Mouse (Mus musculus) kidney, embryonic 14.5 days (tissue): Measurements from ENCODE around the gene Fhit. TPM values are rescaled to one million over a fixed set of nuclear protein-coding genes. Genes with fewer than 3 reads are reported as not detected.

Experiments used
- ATAC-seq: fragments of 200-750 bp; cut with Nextera tagmentation; 2 replicates; pipeline ENCODE4 v1.8.0; 2017; ENCODE audit warnings: moderate number of reproducible peaks, mild to moderate bottlenecking, moderate TSS enrichment, moderate library complexity; ENCODE audit not compliant: low FRiP score, low TSS enrichment
- H3K27ac ChIP-seq: fragments of 300-500 bp; sonication (generic); 2 replicates; pipeline ENCODE4 v1.5.1; 2014; ENCODE audit warnings: low read depth, mild to moderate bottlenecking, low read length, moderate library complexity, mixed read lengths
- H3K27me3 ChIP-seq: fragments of 300-500 bp; sonication (generic); 2 replicates; pipeline ENCODE4 v1.6.1; 2014; ENCODE audit warnings: mild to moderate bottlenecking, low read length; ENCODE audit not compliant: control insufficient read depth, insufficient read depth
- H3K36me3 ChIP-seq: fragments of 300-500 bp; sonication (generic); 2 replicates; pipeline ENCODE4 v1.6.1; 2014; ENCODE audit warnings: low read length, mixed read lengths; ENCODE audit not compliant: control insufficient read depth, insufficient read depth
- H3K4me1 ChIP-seq: fragments of 300-500 bp; sonication (generic); 2 replicates; pipeline ENCODE4 v1.6.1; 2014; ENCODE audit warnings: low read length, mixed read lengths; ENCODE audit not compliant: control insufficient read depth, insufficient read depth
- H3K4me2 ChIP-seq: fragments of 300-500 bp; sonication (generic); replicated peaks from 2 replicates; pipeline ENCODE4 v1.6.1; 2014; ENCODE audit warnings: low read depth, mild to moderate bottlenecking, low read length
- H3K4me3 ChIP-seq: fragments of 300-500 bp; sonication (generic); 2 replicates; pipeline ENCODE4 v1.5.1; 2014; ENCODE audit warnings: mild to moderate bottlenecking, low read length
- H3K9ac ChIP-seq: fragments of 300-500 bp; sonication (generic); 2 replicates; pipeline ENCODE4 v1.6.1; 2014; ENCODE audit warnings: low read depth, mild to moderate bottlenecking, low read length, moderate library complexity
- H3K9me3 ChIP-seq: fragments of 300-500 bp; sonication (generic); 2 replicates; pipeline ENCODE4 v1.6.1; 2016; ENCODE audit warnings: low read length; ENCODE audit not compliant: control insufficient read depth
- WGBS: fragments of 180-500 bp; shearing (Covaris S2); extraction: QIAGEN DNeasy Blood & Tissue Kit; methylation state at CpG from one replicate; pipeline ENCODE4 v1.1.7; 2014; 5-methylcytosine and 5-hydroxymethylcytosine counted together
- polyA plus RNA-seq: library from polyadenylated mRNA; unstranded; fragments of >200 nt; fragmentation: Nextera tagmentation; extraction: Ambion mirVana; gene quantifications from 2 replicates; pipeline ENCODE4 v1.2.1, GENCODE M21; 2014

Gene Fhit
- polyA plus RNA-seq, 1 experiment from 2014 or later = 7.0 TPM

DNA sequence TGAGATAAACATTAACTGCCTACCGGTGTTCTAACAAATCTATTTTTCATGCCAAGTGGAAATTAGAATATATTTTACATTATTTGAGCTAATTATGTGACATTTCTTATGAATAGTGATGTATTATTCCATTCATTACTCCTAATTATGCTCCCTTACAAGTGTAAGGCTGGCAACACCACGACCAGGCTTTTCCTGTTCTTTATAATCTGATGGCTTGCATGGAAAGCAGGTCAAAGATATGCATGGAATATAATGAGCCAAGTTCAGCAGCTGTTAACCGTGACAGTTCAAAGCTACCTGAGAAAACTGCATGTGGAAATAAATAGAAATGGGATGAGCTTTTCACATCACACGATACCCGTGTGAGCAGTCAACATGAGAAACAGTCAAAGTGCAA lies 746.8 kb downstream of the Fhit start:
- no peaks in the 10 kb centered on the region for H3K36me3 ChIP-seq
- 80% methylated on average over 5 of the region's 5 CpGs for WGBS
- no peak for ATAC-seq

DNA sequence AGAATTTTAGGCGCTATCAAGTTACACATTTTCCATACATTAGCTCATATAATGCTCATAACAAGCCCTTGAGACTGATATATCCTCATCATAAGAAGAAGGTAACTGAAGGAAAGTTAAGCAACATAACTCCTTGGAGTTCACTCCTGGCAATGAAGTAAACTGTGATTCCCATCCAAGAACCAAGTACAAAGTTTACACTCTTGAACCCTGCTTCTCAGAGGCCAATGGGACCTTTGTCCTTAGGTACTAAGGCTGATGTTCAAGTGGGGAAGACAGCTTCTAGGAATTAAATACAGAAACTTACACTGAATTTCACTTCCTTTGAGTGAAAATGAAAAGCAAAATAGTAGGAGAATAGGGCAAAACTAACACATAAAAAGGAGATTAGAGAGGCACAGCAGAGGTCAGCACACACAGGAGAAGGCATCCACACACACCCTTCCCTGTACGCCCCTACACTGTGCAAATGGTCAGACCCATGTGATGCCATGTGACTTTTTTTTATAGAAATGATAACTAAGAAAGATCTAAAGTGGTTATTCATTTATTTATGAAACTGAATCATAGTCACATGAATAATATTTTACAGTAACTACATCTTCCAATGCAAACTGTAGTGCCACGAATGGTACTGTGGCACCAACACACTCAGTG lies 752.4 kb downstream of the Fhit start:
- no peak for ATAC-seq
- Histone ChIP-seq H3K4me1 (no peaks in the 10 kb centered on the region), H3K4me3 (no peak overlapping the region), H3K9me3 (no peaks in the 10 kb centered on the region), H3K27ac (no peak overlapping the region), H3K9ac (no peak overlapping the region), H3K4me2 (no peak overlapping the region), H3K36me3 (no peaks in the 10 kb centered on the region), H3K27me3 (no peaks in the 10 kb centered on the region)
- WGBS = 96% methylated on average over 3 of the region's 3 CpGs

More for the DNA sequence above, 746.8 kb downstream of the Fhit start:
- Histone ChIP-seq H3K4me3 (no peak overlapping the region), H3K27ac (no peak overlapping the region), H3K4me1 (no peaks in the 10 kb centered on the region), H3K27me3 (no peaks in the 10 kb centered on the region), H3K9ac (no peak overlapping the region), H3K4me2 (no peak overlapping the region), H3K9me3 (no peaks in the 10 kb centered on the region)

DNA sequence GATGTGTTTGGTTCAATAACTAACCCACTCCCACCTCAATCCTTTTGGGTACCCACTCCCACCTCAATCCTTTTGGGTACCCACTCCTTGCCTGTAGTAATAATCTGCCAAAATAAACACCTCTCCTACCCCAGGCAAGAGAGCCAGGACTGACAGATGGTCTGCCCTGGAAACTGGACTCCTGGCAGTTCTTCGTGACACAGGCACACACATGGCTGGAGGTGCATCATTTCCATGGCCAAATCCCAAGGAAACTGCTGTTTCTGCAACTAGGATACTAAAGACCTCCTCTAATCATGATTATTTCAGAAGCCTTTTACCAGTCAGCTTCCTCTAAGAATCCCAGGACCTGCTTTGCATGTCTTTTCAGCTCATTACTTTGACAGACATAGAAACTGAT lies 756.5 kb downstream of the Fhit start:
- no peaks in the 10 kb centered on the region for H3K36me3 ChIP-seq
- no peaks in the 10 kb centered on the region for H3K9me3 ChIP-seq
- no peak overlapping the region for H3K9ac ChIP-seq
- no peaks in the 10 kb centered on the region for H3K4me1 ChIP-seq
- no peaks in the 10 kb centered on the region for H3K27me3 ChIP-seq
- no peak for ATAC-seq
- no peak overlapping the region for H3K4me3 ChIP-seq
- no peak overlapping the region for H3K27ac ChIP-seq
- H3K4me2 ChIP-seq = no peak overlapping the region
- WGBS = 56% methylated on average over 1 of the region's 1 CpGs

DNA sequence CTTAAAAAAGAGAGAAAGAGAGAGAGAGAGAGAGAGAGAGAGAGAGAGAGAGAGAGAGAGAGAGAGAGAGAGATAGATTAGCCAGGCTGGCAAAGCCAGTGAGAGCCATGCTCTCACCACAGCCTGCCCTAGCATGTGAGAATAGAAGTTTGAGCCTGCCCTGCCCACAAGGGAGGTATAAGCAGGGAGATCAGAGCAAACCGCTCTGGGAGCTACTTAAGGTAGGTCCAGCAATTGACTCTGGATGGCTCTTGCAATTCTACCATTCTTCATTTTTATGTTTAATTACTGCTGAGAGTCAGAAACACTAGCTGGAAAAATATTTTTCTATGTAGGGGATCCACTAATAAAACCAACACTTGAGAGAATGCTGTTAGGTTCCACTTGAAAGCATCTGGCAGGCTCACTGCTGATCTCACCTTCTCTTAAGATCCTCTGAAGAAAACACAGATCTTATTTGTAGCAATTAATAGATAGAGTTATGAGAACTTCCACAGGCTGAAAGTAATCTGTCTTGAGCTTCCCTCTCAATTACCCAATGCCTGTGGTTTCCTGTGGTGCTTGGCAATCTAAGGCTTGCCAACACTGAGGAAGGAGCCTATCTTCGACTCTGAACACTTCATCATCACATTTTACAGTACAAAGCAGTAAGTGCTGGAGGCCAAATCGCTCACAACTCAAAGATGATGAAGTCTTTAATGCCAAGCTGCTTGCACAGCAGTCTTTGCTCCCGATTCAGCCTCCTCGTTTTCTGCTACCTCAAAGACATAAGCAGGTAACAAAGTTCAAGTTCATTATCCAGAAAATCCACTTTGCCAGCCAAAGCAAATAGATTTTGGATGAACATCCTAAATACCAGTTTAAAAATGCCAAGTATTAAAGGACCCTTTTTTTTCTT lies 793.8 kb downstream of the Fhit start:
- H3K9me3 ChIP-seq = no peaks in the 10 kb centered on the region
- WGBS = 50% methylated on average over 5 of the region's 5 CpGs

DNA sequence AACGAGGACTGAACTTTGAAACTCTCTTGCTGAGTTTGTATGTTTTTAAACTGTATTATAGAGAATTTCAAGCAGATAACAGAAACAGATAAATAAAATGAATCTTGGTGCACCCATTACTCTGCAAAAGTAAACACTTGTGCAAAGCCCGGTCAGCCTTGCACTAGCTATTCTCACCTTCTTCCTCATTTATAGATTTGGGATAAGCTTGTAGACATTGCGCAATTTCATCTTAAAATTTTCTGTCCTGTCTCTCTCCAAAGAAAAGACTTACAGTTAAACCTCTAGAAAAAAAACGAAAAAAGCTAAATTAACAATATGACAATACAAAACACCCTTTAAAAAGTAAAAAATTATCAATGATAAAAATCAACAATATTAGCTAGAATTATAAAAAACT lies 795.0 kb downstream of the Fhit start:
- H3K36me3 ChIP-seq = no peaks in the 10 kb centered on the region
- no peak overlapping the region for H3K27ac ChIP-seq
- no peak overlapping the region for H3K9ac ChIP-seq
- no peaks in the 10 kb centered on the region for H3K27me3 ChIP-seq
- no peaks in the 10 kb centered on the region for H3K9me3 ChIP-seq
- WGBS = 93% methylated on average over 4 of the region's 4 CpGs
- H3K4me3 ChIP-seq = no peak overlapping the region
- no peaks in the 10 kb centered on the region for H3K4me1 ChIP-seq
- no peak overlapping the region for H3K4me2 ChIP-seq
- no peak for ATAC-seq

More for the DNA sequence above, 793.8 kb downstream of the Fhit start:
- Histone ChIP-seq H3K27ac (no peak overlapping the region), H3K9ac (no peak overlapping the region), H3K36me3 (no peaks in the 10 kb centered on the region), H3K4me3 (no peak overlapping the region), H3K27me3 (no peaks in the 10 kb centered on the region), H3K4me1 (no peaks in the 10 kb centered on the region), H3K4me2 (no peak overlapping the region)
- ATAC-seq = no peak

DNA sequence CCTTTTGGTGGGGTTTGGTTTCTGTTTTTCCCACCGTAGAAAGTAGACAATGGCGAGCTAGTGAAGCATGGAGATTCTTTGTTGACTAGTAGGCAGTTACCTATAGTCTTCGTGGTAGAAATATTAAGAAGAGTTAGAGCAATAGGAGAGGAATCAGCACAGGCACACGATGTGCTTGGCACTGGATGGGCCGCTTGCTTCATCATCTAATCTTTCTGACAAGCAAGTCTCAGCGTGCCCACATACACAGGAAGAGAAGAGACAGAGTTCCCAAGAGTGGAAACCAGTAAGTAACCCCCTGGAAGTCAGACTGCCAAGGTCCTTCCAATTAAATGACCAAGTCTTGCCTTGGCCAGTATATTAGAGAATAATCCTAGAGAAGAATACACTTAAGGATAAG lies 797.6 kb downstream of the Fhit start:
- 79% methylated on average over 6 of the region's 6 CpGs for WGBS

DNA sequence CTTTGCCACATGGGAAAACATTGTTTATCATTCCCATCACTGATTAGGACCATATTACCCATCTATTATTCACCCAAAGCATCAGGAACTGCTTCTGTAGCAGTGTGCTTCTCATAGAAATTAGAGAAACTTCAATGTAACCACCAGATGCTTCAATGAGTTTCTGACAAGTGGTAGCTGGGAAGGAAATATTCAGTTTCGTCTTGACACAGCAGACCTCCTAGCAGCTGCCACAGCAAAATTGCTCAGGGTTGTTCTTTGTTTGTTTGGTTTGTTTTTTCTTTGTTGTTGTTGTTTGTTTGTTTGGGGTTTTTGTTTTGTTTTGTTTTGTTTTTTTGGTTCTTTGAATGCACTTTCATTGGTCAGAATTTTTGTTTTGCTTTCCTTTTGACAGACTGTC lies 798.5 kb downstream of the Fhit start:
- H3K4me1 ChIP-seq = no peaks in the 10 kb centered on the region
- no peaks in the 10 kb centered on the region for H3K27me3 ChIP-seq
- no peak for ATAC-seq
- H3K27ac ChIP-seq = no peak overlapping the region
- H3K4me3 ChIP-seq = no peak overlapping the region
- H3K36me3 ChIP-seq = no peaks in the 10 kb centered on the region
- H3K9ac ChIP-seq = no peak overlapping the region
- no peaks in the 10 kb centered on the region for H3K9me3 ChIP-seq
- no peak overlapping the region for H3K4me2 ChIP-seq
- 62% methylated on average over 1 of the region's 1 CpGs for WGBS

More for the DNA sequence above, 797.6 kb downstream of the Fhit start:
- no peak overlapping the region for H3K4me2 ChIP-seq
- no peaks in the 10 kb centered on the region for H3K36me3 ChIP-seq
- no peaks in the 10 kb centered on the region for H3K9me3 ChIP-seq
- no peak overlapping the region for H3K4me3 ChIP-seq
- H3K9ac ChIP-seq = no peak overlapping the region
- H3K27ac ChIP-seq = no peak overlapping the region
- H3K4me1 ChIP-seq = no peaks in the 10 kb centered on the region
- no peaks in the 10 kb centered on the region for H3K27me3 ChIP-seq
- ATAC-seq = no peak

DNA sequence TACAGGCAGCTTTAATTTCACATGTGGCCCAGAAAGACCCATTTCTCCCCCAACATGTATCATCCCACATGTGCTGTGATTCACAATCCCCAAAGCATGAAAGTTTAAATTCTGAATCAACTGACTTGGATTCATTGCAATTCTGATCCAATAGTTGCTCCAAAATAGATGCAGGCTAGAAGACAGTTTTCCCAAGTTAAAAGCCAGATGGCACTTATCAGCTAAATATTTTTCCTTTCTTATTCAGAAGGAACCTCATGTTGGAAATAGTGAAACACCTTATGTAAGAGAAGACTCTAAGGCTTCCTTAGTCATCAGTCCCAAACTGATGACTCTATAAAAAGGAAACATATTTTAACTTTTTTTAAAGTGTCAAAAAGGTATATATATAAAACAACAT lies 815.9 kb downstream of the Fhit start:
- Histone ChIP-seq H3K4me1 (no peaks in the 10 kb centered on the region), H3K36me3 (no peaks in the 10 kb centered on the region), H3K4me3 (no peak overlapping the region), H3K4me2 (no peak overlapping the region), H3K9me3 (no peaks in the 10 kb centered on the region), H3K9ac (no peak overlapping the region), H3K27ac (no peak overlapping the region), H3K27me3 (no peaks in the 10 kb centered on the region)
- ATAC-seq = no peak

DNA sequence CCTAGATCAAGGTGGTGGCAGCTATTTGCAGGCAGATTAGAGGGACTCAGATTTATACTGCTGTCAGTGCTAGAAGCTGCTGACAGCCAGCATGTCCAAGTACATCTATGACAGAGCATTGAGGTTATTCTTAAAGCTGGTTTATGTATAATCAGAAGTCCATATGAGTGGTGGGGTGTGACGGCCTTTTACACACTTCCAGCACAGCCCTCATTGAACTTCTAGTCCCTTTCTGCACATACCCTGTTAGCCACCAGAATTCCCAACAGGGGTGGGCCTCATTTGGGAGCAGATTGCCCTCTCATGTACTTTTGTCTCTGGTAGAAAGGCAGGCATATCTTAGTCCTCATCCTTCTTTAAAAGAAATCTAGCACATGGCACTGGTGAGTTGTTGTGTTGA lies 817.8 kb downstream of the Fhit start:
- Histone ChIP-seq H3K27ac (no peak overlapping the region), H3K36me3 (no peaks in the 10 kb centered on the region), H3K4me2 (no peak overlapping the region), H3K9me3 (no peaks in the 10 kb centered on the region), H3K4me3 (no peak overlapping the region), H3K4me1 (no peaks in the 10 kb centered on the region), H3K27me3 (no peaks in the 10 kb centered on the region), H3K9ac (no peak overlapping the region)
- 81% methylated on average over 1 of the region's 1 CpGs for WGBS
- ATAC-seq = no peak
